Mouse (Mus musculus) hematopoietic stem cell, adult 5-6 weeks (primary cell): ENCODE measurements around the gene Bcar3. TPM values are rescaled to one million over a fixed set of nuclear protein-coding genes. Genes with fewer than 3 reads are reported as not detected.

ENCODE experiments used
- total RNA-seq: library from RNA; stranded (forward); fragments of 172-1452, 232-1000 nt; gene quantifications from 2 replicates; pipeline ENCODE4 v1.2.3, GENCODE M21; 2017

Gene Bcar3
- total RNA-seq, 1 experiment from 2014 or later = 2.8 TPM

Other genes starting within 250 kb of the Bcar3 start
- 2.0 and 6.3 TPM in 2 replicates for gene Abca4, start 249.7 kb upstream of the Bcar3 start, total RNA-seq
- gene Gclm, start 48.6 kb upstream of the Bcar3 start, total RNA-seq = 60.3 and 71.8 TPM in 2 replicates
- gene Dnttip2, start 19.7 kb upstream of the Bcar3 start, total RNA-seq = 160 and 191 TPM in 2 replicates